Mouse (Mus musculus): ENCODE data around the gene Gm10563. TPM values are rescaled to one million over a fixed set of nuclear protein-coding genes. Genes with fewer than 3 reads are reported as not detected.

The Gm10563 gene
- polyA plus RNA-seq, 1 experiment, result not detected

DNA sequence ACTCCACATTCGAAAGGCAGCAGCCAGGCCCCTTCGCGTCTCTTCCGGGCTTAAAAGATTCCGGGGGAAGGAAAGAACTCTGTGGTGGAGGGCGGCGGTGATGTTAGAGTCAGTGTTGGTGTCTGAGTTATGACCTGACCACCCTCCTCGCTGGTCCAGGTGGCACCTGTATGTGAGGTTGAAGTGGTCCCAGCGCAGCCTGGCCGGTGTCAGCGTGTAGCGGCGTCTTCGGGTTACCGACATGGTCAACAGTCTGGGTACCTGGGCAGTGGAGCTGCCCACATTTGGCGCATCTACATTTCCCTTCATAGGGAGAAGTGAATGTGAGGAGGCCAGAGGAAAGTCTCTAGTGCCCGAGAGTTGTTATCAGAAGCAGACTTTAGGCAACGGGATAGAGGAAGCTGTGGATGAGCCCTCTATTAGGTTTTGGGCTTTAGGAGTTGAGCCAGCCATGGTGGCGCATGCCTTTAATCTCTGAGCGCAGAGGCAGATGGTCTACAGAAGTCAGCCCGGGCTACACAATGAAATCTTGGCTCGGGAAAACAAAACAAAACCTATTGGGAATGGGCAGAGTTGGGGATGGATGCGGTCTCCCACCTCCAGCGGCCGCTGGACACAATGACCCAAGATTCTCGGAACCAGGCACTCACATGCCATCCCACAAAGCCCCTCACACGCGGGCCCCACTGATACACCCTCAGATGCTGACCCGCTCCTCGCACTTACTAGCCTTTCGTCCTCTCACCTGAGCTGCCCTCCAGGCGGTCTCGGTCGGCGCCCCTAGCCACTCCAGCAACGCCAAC is 7.3 kb upstream of the Gm10563 start:
- peaks cover 12% of the 10 kb centered on the region; the same call in 1 of the 2 replicates for H3K27me3 ChIP-seq (ENCODE audit: control insufficient read depth, insufficient read depth, low read length)

GRCm38 (mm10) chr4:155651553-155652269 is 6.5 kb upstream of the Gm10563 start:
- 70% methylated on average over 15 of the region's 15 CpGs for WGBS
- Histone ChIP-seq H3K27me3 (ENCODE audit: control insufficient read depth, insufficient read depth, low read length) (peaks cover 12% of the 10 kb centered on the region; the same call in 1 of the 2 replicates), H3K36me3 (ENCODE audit: control insufficient read depth, insufficient read depth, low read length) (peaks cover 38% of the 10 kb centered on the region), H3K27ac (ENCODE audit: insufficient read depth, low read length) (peak overlapping the region; percentile 55), H3K4me3 (ENCODE audit: extremely low read depth, insufficient read depth, insufficient read length) (no peak overlapping the region), H3K4me1 (ENCODE audit: control insufficient read depth, insufficient read depth, insufficient read length) (peaks cover 14% of the 10 kb centered on the region; the same call in 1 of the 2 replicates)
- DNase-seq (ENCODE audit: low read depth in 1 of 2, low spot score in 2 of 2), result no peak
- TF ChIP-seq CTCF (IDR thresholded peaks at IDR 0.05; ENCODE audit: extremely low read depth, insufficient read depth, insufficient read length, insufficient replicate concordance), result no peak
- no peak for TF ChIP-seq POLR2A (IDR thresholded peaks at IDR 0.05; ENCODE audit: low read depth, low read length)

More for the DNA sequence above, 7.3 kb upstream of the Gm10563 start:
- Histone ChIP-seq H3K4me1 (ENCODE audit: control insufficient read depth, insufficient read depth, insufficient read length) (peaks cover 14% of the 10 kb centered on the region; the same call in 1 of the 2 replicates), H3K36me3 (ENCODE audit: control insufficient read depth, insufficient read depth, low read length) (peaks cover 35% of the 10 kb centered on the region), H3K27ac (ENCODE audit: insufficient read depth, low read length) (peak overlapping the region; percentile 55), H3K4me3 (ENCODE audit: extremely low read depth, insufficient read depth, insufficient read length) (peak overlapping the region; percentile 25; the same call in 1 of the 2 replicates)
- TF ChIP-seq CTCF (IDR thresholded peaks at IDR 0.05; ENCODE audit: extremely low read depth, insufficient read depth, insufficient read length, insufficient replicate concordance) (no peak), POLR2A (IDR thresholded peaks at IDR 0.05; ENCODE audit: low read depth, low read length) (no peak)
- 34% methylated on average over 36 of the region's 36 CpGs for WGBS
- DNase-seq (ENCODE audit: low read depth in 1 of 2, low spot score in 2 of 2), result no peak

GRCm38 (mm10) chr4:155649355-155649754 is 4.1 kb upstream of the Gm10563 start:
- H3K4me1 ChIP-seq (ENCODE audit: control insufficient read depth, insufficient read depth, insufficient read length), result peaks cover 10% of the 10 kb centered on the region; the same call in 1 of the 2 replicates
- H3K27me3 ChIP-seq (ENCODE audit: control insufficient read depth, insufficient read depth, low read length), result peaks cover 11% of the 10 kb centered on the region; the same call in 1 of the 2 replicates
- WGBS, result 96% methylated on average over 11 of the region's 11 CpGs
- no peak for DNase-seq (ENCODE audit: low read depth in 1 of 2, low spot score in 2 of 2)
- TF ChIP-seq POLR2A (IDR thresholded peaks at IDR 0.05; ENCODE audit: low read depth, low read length) (no peak), CTCF (IDR thresholded peaks at IDR 0.05; ENCODE audit: extremely low read depth, insufficient read depth, insufficient read length, insufficient replicate concordance) (no peak)
- H3K27ac ChIP-seq (ENCODE audit: insufficient read depth, low read length), result no peak overlapping the region
- H3K36me3 ChIP-seq (ENCODE audit: control insufficient read depth, insufficient read depth, low read length), result peaks cover 43% of the 10 kb centered on the region
- no peak overlapping the region for H3K4me3 ChIP-seq (ENCODE audit: extremely low read depth, insufficient read depth, insufficient read length)

GRCm38 (mm10) chr4:155645721-155646120 is 513 bp upstream of the Gm10563 start:
- Histone ChIP-seq H3K36me3 (ENCODE audit: control insufficient read depth, insufficient read depth, low read length) (peaks cover 61% of the 10 kb centered on the region), H3K4me1 (ENCODE audit: control insufficient read depth, insufficient read depth, insufficient read length) (no peaks in the 10 kb centered on the region), H3K4me3 (ENCODE audit: extremely low read depth, insufficient read depth, insufficient read length) (no peak overlapping the region), H3K27ac (ENCODE audit: insufficient read depth, low read length) (no peak overlapping the region), H3K27me3 (ENCODE audit: control insufficient read depth, insufficient read depth, low read length) (no peaks in the 10 kb centered on the region)
- no peak for DNase-seq (ENCODE audit: low read depth in 1 of 2, low spot score in 2 of 2)
- TF ChIP-seq POLR2A (IDR thresholded peaks at IDR 0.05; ENCODE audit: low read depth, low read length) (no peak), CTCF (IDR thresholded peaks at IDR 0.05; ENCODE audit: extremely low read depth, insufficient read depth, insufficient read length, insufficient replicate concordance) (no peak)
- WGBS, result 96% methylated on average over 5 of the region's 5 CpGs

GRCm38 (mm10) chr4:155643531-155643930 is 1.7 kb downstream of the Gm10563 start:
- WGBS, result 98% methylated on average over 1 of the region's 1 CpGs
- Histone ChIP-seq H3K27me3 (ENCODE audit: control insufficient read depth, insufficient read depth, low read length) (no peaks in the 10 kb centered on the region), H3K36me3 (ENCODE audit: control insufficient read depth, insufficient read depth, low read length) (peaks cover 53% of the 10 kb centered on the region), H3K27ac (ENCODE audit: insufficient read depth, low read length) (no peak overlapping the region), H3K4me1 (ENCODE audit: control insufficient read depth, insufficient read depth, insufficient read length) (no peaks in the 10 kb centered on the region), H3K4me3 (ENCODE audit: extremely low read depth, insufficient read depth, insufficient read length) (no peak overlapping the region)
- no peak for DNase-seq (ENCODE audit: low read depth in 1 of 2, low spot score in 2 of 2)
- TF ChIP-seq CTCF (IDR thresholded peaks at IDR 0.05; ENCODE audit: extremely low read depth, insufficient read depth, insufficient read length, insufficient replicate concordance), result no peak
- no peak for TF ChIP-seq POLR2A (IDR thresholded peaks at IDR 0.05; ENCODE audit: low read depth, low read length)

DNA sequence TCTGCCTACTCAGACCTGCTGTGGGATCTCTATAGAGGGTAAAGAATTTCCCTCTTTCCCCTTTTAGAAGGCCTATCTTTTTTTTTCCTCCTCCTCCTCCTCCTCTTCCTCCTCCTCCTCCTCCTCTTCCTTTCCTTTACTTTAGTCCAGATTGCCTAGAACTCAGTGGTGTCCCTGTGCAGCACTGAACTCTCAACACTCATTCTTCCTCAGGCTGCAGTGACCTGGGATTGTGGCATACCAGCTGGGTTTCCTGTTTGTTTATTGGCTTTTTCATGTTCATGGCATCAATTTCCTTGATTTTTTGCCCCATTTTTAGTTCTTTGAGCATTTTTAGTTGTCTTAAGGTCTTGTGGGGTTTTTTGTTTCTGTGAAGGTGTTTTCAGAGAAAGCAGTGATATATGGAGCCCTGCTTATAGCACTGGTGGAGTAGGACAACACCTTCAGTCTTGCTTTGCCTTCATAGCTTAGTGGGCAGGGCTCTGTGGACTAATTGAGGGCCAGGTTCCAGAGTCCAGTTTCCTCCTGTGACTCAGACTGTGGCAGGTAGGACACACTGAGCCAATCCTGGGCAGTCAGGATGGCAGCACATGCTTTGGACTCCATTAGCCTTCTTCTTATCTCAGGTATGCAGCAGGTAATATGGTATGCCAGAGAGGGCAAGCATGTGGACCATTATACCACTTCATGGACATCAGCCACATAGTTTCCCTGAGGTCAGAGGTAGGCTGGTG is 9.3 kb downstream of the Gm10563 start:
- DNase-seq (ENCODE audit: low read depth in 1 of 2, low spot score in 2 of 2), result no peak
- Histone ChIP-seq H3K36me3 (ENCODE audit: control insufficient read depth, insufficient read depth, low read length) (peaks cover 47% of the 10 kb centered on the region), H3K27ac (ENCODE audit: insufficient read depth, low read length) (no peak overlapping the region), H3K4me3 (ENCODE audit: extremely low read depth, insufficient read depth, insufficient read length) (no peak overlapping the region), H3K4me1 (ENCODE audit: control insufficient read depth, insufficient read depth, insufficient read length) (no peaks in the 10 kb centered on the region), H3K27me3 (ENCODE audit: control insufficient read depth, insufficient read depth, low read length) (no peaks in the 10 kb centered on the region)
- TF ChIP-seq CTCF (IDR thresholded peaks at IDR 0.05; ENCODE audit: extremely low read depth, insufficient read depth, insufficient read length, insufficient replicate concordance), result no peak
- TF ChIP-seq POLR2A (IDR thresholded peaks at IDR 0.05; ENCODE audit: low read depth, low read length), result no peak

All from spleen, adult 2 months (tissue).